Mouse (Mus musculus): ENCODE measurements around the gene Atg3. TPM values are rescaled to one million over a fixed set of nuclear protein-coding genes. Genes with fewer than 3 reads are reported as not detected.

The Atg3 gene
- total and polyA plus RNA-seq, 2 experiments from 2014 or later, result 27.3 to 54.9 TPM

DNA sequence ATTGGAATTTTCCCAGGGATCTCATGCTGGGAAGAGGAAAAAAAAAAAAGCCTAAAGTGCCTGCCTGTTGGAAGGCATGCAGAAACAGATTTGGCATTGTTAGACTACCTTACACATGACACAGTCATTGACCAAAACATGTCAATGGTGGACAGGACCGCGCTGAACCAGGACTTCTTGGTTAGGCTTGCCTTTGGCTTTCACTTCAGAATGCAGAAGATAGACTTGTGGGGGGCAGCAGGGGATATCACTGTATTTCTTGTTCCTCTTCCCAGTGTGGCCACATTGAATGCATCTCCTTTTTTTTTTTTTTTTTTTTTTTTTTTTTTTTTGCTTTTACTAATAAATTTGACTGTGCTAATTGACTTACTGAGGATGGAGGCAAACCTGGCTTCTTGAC lies 42.8 kb downstream of the Atg3 start:
- 85% methylated on average over 2 of the region's 2 CpGs for WGBS

DNA sequence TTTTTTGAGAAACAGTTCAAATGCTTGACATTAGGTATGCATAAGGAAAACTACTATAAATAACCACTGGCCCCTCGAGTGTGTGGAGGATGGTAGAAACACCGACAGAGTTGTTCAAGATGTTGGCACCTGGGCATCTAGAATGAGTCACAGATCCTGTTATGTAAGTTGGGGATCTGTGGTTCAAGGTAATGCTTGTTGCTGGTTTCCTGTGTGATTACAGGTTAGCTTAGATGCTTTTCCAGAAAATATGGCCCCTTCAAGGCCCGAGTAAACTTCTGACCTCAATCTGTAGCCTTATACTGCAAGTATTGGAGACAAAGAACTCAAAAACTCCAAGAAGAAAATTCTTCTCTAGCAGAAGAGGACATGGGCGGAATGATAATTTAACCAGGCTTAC lies 45.9 kb downstream of the Atg3 start:
- DNase-seq (no peak), ATAC-seq (no peak)
- H3K36me3 ChIP-seq (ENCODE audit: insufficient read depth), result no peaks in the 10 kb centered on the region
- H3K27me3 ChIP-seq (ENCODE audit: insufficient read depth, low read length), result no peaks in the 10 kb centered on the region
- no peaks in the 10 kb centered on the region for H3K4me1 ChIP-seq (ENCODE audit: insufficient read depth)
- no peak overlapping the region for H3K9ac ChIP-seq
- no peak overlapping the region for H3K27ac ChIP-seq (ENCODE audit: low read depth, low read length)
- TF ChIP-seq CTCF (IDR thresholded peaks at IDR 0.05; ENCODE audit: low read depth), result no peak
- no peaks in the 10 kb centered on the region for H3K9me3 ChIP-seq (ENCODE audit: low read length)
- WGBS, result 89% methylated on average over 4 of the region's 4 CpGs
- H3K4me3 ChIP-seq (ENCODE audit: low read depth, low read length), result no peak overlapping the region
- no peak overlapping the region for H3K4me2 ChIP-seq (ENCODE audit: low read depth)

More for the DNA sequence above, 42.8 kb downstream of the Atg3 start:
- Histone ChIP-seq H3K4me2 (ENCODE audit: low read depth) (no peak overlapping the region), H3K4me3 (ENCODE audit: low read depth, low read length) (no peak overlapping the region), H3K4me1 (ENCODE audit: insufficient read depth) (no peaks in the 10 kb centered on the region), H3K27ac (ENCODE audit: low read depth, low read length) (no peak overlapping the region), H3K9me3 (ENCODE audit: low read length) (no peaks in the 10 kb centered on the region), H3K27me3 (ENCODE audit: insufficient read depth, low read length) (no peaks in the 10 kb centered on the region), H3K36me3 (ENCODE audit: insufficient read depth) (no peaks in the 10 kb centered on the region), H3K9ac (no peak overlapping the region)
- TF ChIP-seq CTCF (IDR thresholded peaks at IDR 0.05; ENCODE audit: low read depth), result no peak
- ATAC-seq (no peak), DNase-seq (no peak)

DNA sequence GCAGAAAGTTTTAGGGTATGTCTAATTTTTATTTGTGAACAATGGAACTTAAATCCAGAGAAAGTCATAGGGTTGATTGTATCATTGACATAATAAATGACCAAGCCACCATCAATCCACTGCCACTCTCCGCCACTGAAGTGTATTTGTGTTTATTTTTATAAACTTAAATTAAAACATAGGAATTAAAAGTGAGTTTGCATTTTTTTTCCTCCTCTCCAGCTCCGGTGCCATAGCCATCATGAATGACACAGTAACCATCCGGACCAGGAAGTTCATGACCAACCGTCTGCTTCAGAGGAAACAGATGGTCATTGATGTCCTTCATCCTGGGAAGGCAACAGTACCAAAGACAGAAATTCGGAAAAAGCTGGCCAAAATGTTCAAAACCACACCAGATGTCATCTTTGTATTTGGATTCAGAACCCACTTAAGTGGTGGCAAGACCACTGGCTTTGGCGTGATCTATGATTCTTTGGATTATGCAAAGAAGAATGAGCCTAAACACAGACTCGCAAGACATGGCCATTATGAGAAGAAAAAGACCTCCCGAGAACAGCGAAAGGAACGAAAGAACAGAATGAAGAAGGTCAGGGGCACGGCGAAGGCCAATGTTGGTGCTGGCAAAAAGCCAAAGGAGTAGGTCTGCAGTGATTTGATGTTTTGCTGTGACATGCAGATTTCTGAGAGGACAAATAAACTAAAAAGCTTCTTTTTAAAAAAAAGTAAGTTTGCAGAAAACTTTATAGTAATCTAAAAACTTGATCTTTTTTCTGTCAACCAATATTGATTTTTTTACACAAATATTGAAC lies 46.5 kb downstream of the Atg3 start:
- H3K36me3 ChIP-seq (ENCODE audit: insufficient read depth), result no peaks in the 10 kb centered on the region
- no peak overlapping the region for H3K27ac ChIP-seq (ENCODE audit: low read depth, low read length)
- no peak overlapping the region for H3K4me2 ChIP-seq (ENCODE audit: low read depth)
- H3K27me3 ChIP-seq (ENCODE audit: insufficient read depth, low read length), result no peaks in the 10 kb centered on the region
- H3K4me3 ChIP-seq (ENCODE audit: low read depth, low read length), result no peak overlapping the region
- ATAC-seq (no peak), DNase-seq (no peak)
- TF ChIP-seq CTCF (IDR thresholded peaks at IDR 0.05; ENCODE audit: low read depth), result no peak
- H3K4me1 ChIP-seq (ENCODE audit: insufficient read depth), result no peaks in the 10 kb centered on the region
- no peak overlapping the region for H3K9ac ChIP-seq
- WGBS, result 73% methylated on average over 12 of the region's 12 CpGs
- H3K9me3 ChIP-seq (ENCODE audit: low read length), result no peaks in the 10 kb centered on the region

DNA sequence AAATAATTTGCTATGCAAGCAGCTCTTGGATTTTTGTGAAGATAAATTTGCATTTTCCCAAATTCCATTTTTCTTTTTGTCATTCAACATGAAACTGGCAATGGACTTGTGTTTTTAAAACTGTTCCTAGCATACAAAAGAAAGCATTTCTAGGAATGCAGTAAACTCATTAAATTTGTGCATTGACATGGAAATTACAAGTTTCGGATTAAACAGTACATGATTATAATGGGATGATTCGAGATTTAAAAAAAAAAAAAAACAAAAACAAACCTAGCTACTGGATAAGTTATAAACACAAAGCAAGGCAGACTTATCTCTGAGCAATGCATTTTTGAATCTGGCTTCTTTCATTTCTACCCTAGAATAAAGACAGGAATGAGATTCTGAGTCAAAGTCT lies 63.4 kb downstream of the Atg3 start:
- H3K4me1 ChIP-seq (ENCODE audit: insufficient read depth), result no peaks in the 10 kb centered on the region
- TF ChIP-seq CTCF (IDR thresholded peaks at IDR 0.05; ENCODE audit: low read depth), result no peak
- no peak overlapping the region for H3K9ac ChIP-seq
- no peaks in the 10 kb centered on the region for H3K9me3 ChIP-seq (ENCODE audit: low read length)
- DNase-seq (no peak), ATAC-seq (no peak)
- 15% methylated on average over 2 of the region's 2 CpGs for WGBS
- no peak overlapping the region for H3K4me2 ChIP-seq (ENCODE audit: low read depth)
- H3K27ac ChIP-seq (ENCODE audit: low read depth, low read length), result no peak overlapping the region
- H3K4me3 ChIP-seq (ENCODE audit: low read depth, low read length), result no peak overlapping the region
- no peaks in the 10 kb centered on the region for H3K36me3 ChIP-seq (ENCODE audit: insufficient read depth)
- H3K27me3 ChIP-seq (ENCODE audit: insufficient read depth, low read length), result no peaks in the 10 kb centered on the region

DNA sequence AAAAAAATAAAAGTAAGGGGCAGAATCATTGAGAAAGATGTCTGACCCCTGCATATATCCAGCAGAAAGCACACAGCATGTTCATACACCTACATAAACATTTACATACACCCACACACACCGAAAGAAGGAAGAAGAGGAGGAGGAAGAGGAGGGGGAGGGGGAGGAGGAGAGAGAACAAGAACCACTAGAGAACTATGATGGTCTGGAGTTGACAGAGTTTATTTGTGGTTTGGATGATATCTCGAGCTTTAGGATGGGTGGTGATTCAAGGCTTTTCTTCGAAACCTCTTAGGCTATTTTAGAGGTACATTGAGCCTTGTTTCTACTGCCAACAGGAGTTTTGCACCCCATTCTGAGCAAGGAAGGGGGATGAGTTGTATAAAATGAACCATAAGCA lies 64.2 kb downstream of the Atg3 start:
- ATAC-seq (no peak), DNase-seq (no peak)
- H3K27ac ChIP-seq (ENCODE audit: low read depth, low read length), result no peak overlapping the region
- no peaks in the 10 kb centered on the region for H3K9me3 ChIP-seq (ENCODE audit: low read length)
- no peaks in the 10 kb centered on the region for H3K36me3 ChIP-seq (ENCODE audit: insufficient read depth)
- no peak for TF ChIP-seq CTCF (IDR thresholded peaks at IDR 0.05; ENCODE audit: low read depth)
- no peak overlapping the region for H3K9ac ChIP-seq
- H3K27me3 ChIP-seq (ENCODE audit: insufficient read depth, low read length), result no peaks in the 10 kb centered on the region
- no peaks in the 10 kb centered on the region for H3K4me1 ChIP-seq (ENCODE audit: insufficient read depth)
- H3K4me2 ChIP-seq (ENCODE audit: low read depth), result no peak overlapping the region
- H3K4me3 ChIP-seq (ENCODE audit: low read depth, low read length), result no peak overlapping the region
- WGBS, result 91% methylated on average over 3 of the region's 3 CpGs

- WGBS, result 32% methylated on average over 10 of the region's 10 CpGs
Observed at GRCm38 (mm10) chr16:45223648-45224388, 65.2 kb downstream of the Atg3 start, which contains the start of gene Btla. TSS of gene Btla (plus strand) at chr16:45224315.

DNA sequence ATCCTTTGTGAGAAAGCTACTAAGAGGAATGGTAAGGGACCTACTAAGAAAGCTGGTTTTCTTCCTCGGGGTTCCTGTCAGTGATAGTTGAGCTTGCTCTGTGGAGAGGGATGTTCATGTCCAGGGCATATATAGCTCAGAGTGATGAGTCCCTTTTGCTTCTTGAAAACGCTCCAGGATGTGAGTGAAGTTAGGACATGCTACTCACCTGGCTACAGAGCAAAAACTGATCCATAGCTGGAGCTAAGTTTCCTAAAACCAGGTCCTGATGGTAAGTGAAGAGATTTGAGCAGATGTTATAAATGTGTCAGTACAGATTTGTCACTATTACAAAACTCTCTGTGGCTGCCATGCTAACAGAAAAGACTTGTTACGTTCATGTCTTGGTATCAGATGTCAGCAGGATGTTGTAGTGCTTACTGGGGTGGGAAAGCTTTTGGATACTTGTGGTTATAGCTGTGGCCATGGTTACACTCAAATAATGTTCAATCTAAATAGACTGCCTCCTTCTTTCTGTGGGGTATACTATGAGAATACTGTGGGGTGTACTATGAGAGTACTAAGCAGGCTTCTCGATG lies 65.9 kb downstream of the Atg3 start:
- ATAC-seq (no peak), DNase-seq (no peak)
- Histone ChIP-seq H3K4me2 (ENCODE audit: low read depth) (no peak overlapping the region), H3K9me3 (ENCODE audit: low read length) (no peaks in the 10 kb centered on the region), H3K27ac (ENCODE audit: low read depth, low read length) (no peak overlapping the region), H3K4me1 (ENCODE audit: insufficient read depth) (no peaks in the 10 kb centered on the region), H3K9ac (no peak overlapping the region), H3K27me3 (ENCODE audit: insufficient read depth, low read length) (no peaks in the 10 kb centered on the region), H3K4me3 (ENCODE audit: low read depth, low read length) (no peak overlapping the region), H3K36me3 (ENCODE audit: insufficient read depth) (no peaks in the 10 kb centered on the region)
- WGBS, result 63% methylated on average over 4 of the region's 4 CpGs
- TF ChIP-seq CTCF (IDR thresholded peaks at IDR 0.05; ENCODE audit: low read depth), result no peak

More at GRCm38 (mm10) chr16:45223648-45224388, 65.2 kb downstream of the Atg3 start, which contains the start of gene Btla:
- no peak within 1 kb of the TSS for H3K27ac ChIP-seq (ENCODE audit: low read depth, low read length)
- H3K4me2 ChIP-seq (ENCODE audit: low read depth), result no peak within 1 kb of the TSS
- H3K36me3 ChIP-seq (ENCODE audit: insufficient read depth), result no peaks in the 10 kb centered on the region
- H3K9ac ChIP-seq, result no peak within 1 kb of the TSS
- H3K9me3 ChIP-seq (ENCODE audit: low read length), result no peaks in the 10 kb centered on the region
- DNase-seq (no peak), ATAC-seq (no peak)
- H3K4me1 ChIP-seq (ENCODE audit: insufficient read depth), result no peaks in the 10 kb centered on the region
- TF ChIP-seq CTCF (IDR thresholded peaks at IDR 0.05; ENCODE audit: low read depth), result no peak
- no peak within 1 kb of the TSS for H3K4me3 ChIP-seq (ENCODE audit: low read depth, low read length)
- no peaks in the 10 kb centered on the region for H3K27me3 ChIP-seq (ENCODE audit: insufficient read depth, low read length)

Data from forebrain, postnatal 0 days (tissue).